Mouse (Mus musculus): ENCODE measurements around the gene Wnt10b. TPM values are rescaled to one million over a fixed set of nuclear protein-coding genes. Genes with fewer than 3 reads are reported as not detected.

Wnt10b gene
- polyA plus RNA-seq, 1 experiment: not detected

GRCm38 (mm10) chr15:98797835-98798492 lies 20.0 kb upstream of the Wnt10b start:
- TF ChIP-seq CTCF (IDR thresholded peaks at IDR 0.05; ENCODE audit: low read depth, low read length) (no peak), POLR2A (IDR thresholded peaks at IDR 0.05; ENCODE audit: borderline replicate concordance, low read depth, low read length) (no peak)
- Histone ChIP-seq H3K4me3 (ENCODE audit: insufficient read depth, low read length) (no peak overlapping the region), H3K4me1 (ENCODE audit: control insufficient read depth, insufficient read depth, low read length) (no peaks in the 10 kb centered on the region), H3K27ac (ENCODE audit: insufficient read depth, low read depth, low read length) (no peak overlapping the region)

- TF ChIP-seq POLR2A (IDR thresholded peaks at IDR 0.05; ENCODE audit: borderline replicate concordance, low read depth, low read length): no peak
- TF ChIP-seq CTCF (IDR thresholded peaks at IDR 0.05; ENCODE audit: low read depth, low read length): no peak
- Histone ChIP-seq H3K27ac (ENCODE audit: insufficient read depth, low read depth, low read length) (no peak overlapping the region), H3K4me1 (ENCODE audit: control insufficient read depth, insufficient read depth, low read length) (no peaks in the 10 kb centered on the region), H3K4me3 (ENCODE audit: insufficient read depth, low read length) (no peak overlapping the region)
Observed at GRCm38 (mm10) chr15:98796803-98797595, 19.0 kb upstream of the Wnt10b start.

- no peak for TF ChIP-seq POLR2A (IDR thresholded peaks at IDR 0.05; ENCODE audit: borderline replicate concordance, low read depth, low read length)
- no peak for TF ChIP-seq CTCF (IDR thresholded peaks at IDR 0.05; ENCODE audit: low read depth, low read length)
- Histone ChIP-seq H3K4me3 (ENCODE audit: insufficient read depth, low read length) (no peak overlapping the region), H3K4me1 (ENCODE audit: control insufficient read depth, insufficient read depth, low read length) (no peaks in the 10 kb centered on the region), H3K27ac (ENCODE audit: insufficient read depth, low read depth, low read length) (no peak overlapping the region)
Observed at GRCm38 (mm10) chr15:98793141-98793698, 15.3 kb upstream of the Wnt10b start.

- Histone ChIP-seq H3K4me1 (ENCODE audit: control insufficient read depth, insufficient read depth, low read length) (no peaks in the 10 kb centered on the region), H3K27ac (ENCODE audit: insufficient read depth, low read depth, low read length) (no peak overlapping the region), H3K4me3 (ENCODE audit: insufficient read depth, low read length) (no peak overlapping the region)
- TF ChIP-seq CTCF (IDR thresholded peaks at IDR 0.05; ENCODE audit: low read depth, low read length) (no peak), POLR2A (IDR thresholded peaks at IDR 0.05; ENCODE audit: borderline replicate concordance, low read depth, low read length) (no peak)
Observed at GRCm38 (mm10) chr15:98792233-98793020, 14.5 kb upstream of the Wnt10b start.

GRCm38 (mm10) chr15:98791771-98792170 lies 13.8 kb upstream of the Wnt10b start:
- Histone ChIP-seq H3K4me3 (ENCODE audit: insufficient read depth, low read length) (no peak overlapping the region), H3K27ac (ENCODE audit: insufficient read depth, low read depth, low read length) (no peak overlapping the region), H3K4me1 (ENCODE audit: control insufficient read depth, insufficient read depth, low read length) (no peaks in the 10 kb centered on the region)
- TF ChIP-seq POLR2A (IDR thresholded peaks at IDR 0.05; ENCODE audit: borderline replicate concordance, low read depth, low read length) (no peak), CTCF (IDR thresholded peaks at IDR 0.05; ENCODE audit: low read depth, low read length) (no peak)

- Histone ChIP-seq H3K27ac (ENCODE audit: insufficient read depth, low read depth, low read length) (no peak overlapping the region), H3K4me1 (ENCODE audit: control insufficient read depth, insufficient read depth, low read length) (no peaks in the 10 kb centered on the region), H3K4me3 (ENCODE audit: insufficient read depth, low read length) (peak overlapping the region; percentile 25)
- TF ChIP-seq POLR2A (IDR thresholded peaks at IDR 0.05; ENCODE audit: borderline replicate concordance, low read depth, low read length): no peak
- no peak for TF ChIP-seq CTCF (IDR thresholded peaks at IDR 0.05; ENCODE audit: low read depth, low read length)
Observed at GRCm38 (mm10) chr15:98791221-98791620, 13.3 kb upstream of the Wnt10b start.

- Histone ChIP-seq H3K4me3 (ENCODE audit: insufficient read depth, low read length) (peak overlapping the region; percentile 25), H3K4me1 (ENCODE audit: control insufficient read depth, insufficient read depth, low read length) (no peaks in the 10 kb centered on the region), H3K27ac (ENCODE audit: insufficient read depth, low read depth, low read length) (no peak overlapping the region)
- no peak for TF ChIP-seq CTCF (IDR thresholded peaks at IDR 0.05; ENCODE audit: low read depth, low read length)
- no peak for TF ChIP-seq POLR2A (IDR thresholded peaks at IDR 0.05; ENCODE audit: borderline replicate concordance, low read depth, low read length)
Observed at GRCm38 (mm10) chr15:98790761-98791160, 12.8 kb upstream of the Wnt10b start.

- no peak within 1 kb of the TSS for H3K27ac ChIP-seq (ENCODE audit: insufficient read depth, low read depth, low read length)
- peak within 1 kb of the TSS; percentile 25 for H3K4me3 ChIP-seq (ENCODE audit: insufficient read depth, low read length)
- TF ChIP-seq CTCF (IDR thresholded peaks at IDR 0.05; ENCODE audit: low read depth, low read length) (no peak), POLR2A (IDR thresholded peaks at IDR 0.05; ENCODE audit: borderline replicate concordance, low read depth, low read length) (no peak)
- no peaks in the 10 kb centered on the region for H3K4me1 ChIP-seq (ENCODE audit: control insufficient read depth, insufficient read depth, low read length)
Observed at GRCm38 (mm10) chr15:98789661-98790535, 11.9 kb upstream of the Wnt10b start, which contains the start of gene Wnt1. Gene Wnt1, plus strand, starts transcription at chr15:98789857.
